In the genomic region with DNA sequence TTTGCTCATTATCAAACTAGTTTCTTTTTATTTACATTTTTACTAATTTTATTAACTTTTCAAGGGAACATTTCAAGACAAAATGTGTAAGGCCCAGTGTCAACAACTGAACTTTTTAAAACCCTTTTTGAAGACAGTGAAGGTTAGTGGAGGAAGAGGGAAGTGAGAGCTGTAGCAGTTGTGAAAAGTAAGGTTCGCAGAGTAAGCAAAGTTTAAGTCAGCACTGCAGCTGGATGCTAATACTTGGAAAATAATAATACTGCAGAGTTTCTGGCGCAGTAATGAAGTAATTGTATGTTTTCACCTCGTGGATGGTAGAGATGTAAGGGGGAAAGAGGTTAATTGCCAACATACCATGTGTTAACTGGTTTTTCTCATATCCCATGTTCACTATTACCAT, we compare ENCODE assay signal across 22 mouse cellular contexts.
"Had no signal": no experiment of that assay in that cellular context is flagged by ENCODE, and none has a peak within 500 bp of the region (broad histone marks: within the 10 kb centered on the region; RNA-seq: fewer than 3 reads in every experiment).

No protein-coding gene starts in this region.

- DNase-seq: lung, adult 2 months had no signal

- H3K4me2 ChIP-seq: limb, embryonic 12.5 days; limb, embryonic 13.5 days; limb, embryonic 15.5 days; liver, embryonic 11.5 days; liver, embryonic 12.5 days; liver, embryonic 13.5 days; liver, embryonic 15.5 days; lung, embryonic 14.5 days; lung, embryonic 15.5 days; midbrain, embryonic 11.5 days; midbrain, embryonic 12.5 days; midbrain, embryonic 13.5 days; midbrain, embryonic 15.5 days had no signal

- H3K4me3 ChIP-seq: left cerebral cortex, adult 2 months; limb, embryonic 10.5 days; limb, embryonic 12.5 days; limb, embryonic 13.5 days; limb, embryonic 15.5 days; liver, embryonic 12.5 days; liver, embryonic 13.5 days; liver, embryonic 15.5 days; lung, embryonic 15.5 days; megakaryocyte, embryonic 14.5 days; midbrain, embryonic 10.5 days; midbrain, embryonic 12.5 days; midbrain, embryonic 13.5 days; midbrain, embryonic 15.5 days; myocyte had no signal

- H3K9me3 ChIP-seq: limb, embryonic 10.5 days; limb, embryonic 12.5 days; limb, embryonic 13.5 days; limb, embryonic 15.5 days; liver, embryonic 12.5 days; liver, embryonic 13.5 days; liver, embryonic 15.5 days; lung, embryonic 15.5 days; megakaryocyte, embryonic 14.5 days; midbrain, embryonic 10.5 days; midbrain, embryonic 12.5 days; midbrain, embryonic 13.5 days; midbrain, embryonic 15.5 days had no signal

- H3K36me3 ChIP-seq: limb, embryonic 15.5 days; lung, embryonic 15.5 days; midbrain, embryonic 10.5 days; midbrain, embryonic 12.5 days; midbrain, embryonic 15.5 days had no signal

- H3K27me3 ChIP-seq: limb, embryonic 12.5 days; limb, embryonic 13.5 days; limb, embryonic 15.5 days; liver, embryonic 12.5 days; liver, embryonic 13.5 days; liver, embryonic 15.5 days; lung, embryonic 15.5 days; megakaryocyte, embryonic 14.5 days; midbrain, embryonic 12.5 days; midbrain, embryonic 13.5 days; midbrain, embryonic 15.5 days had no signal

- H3K4me1 ChIP-seq: limb, embryonic 10.5 days; limb, embryonic 12.5 days; limb, embryonic 13.5 days; limb, embryonic 15.5 days; lung, embryonic 15.5 days; midbrain, embryonic 10.5 days; midbrain, embryonic 12.5 days; midbrain, embryonic 13.5 days; midbrain, embryonic 15.5 days had no signal

- H3K27ac ChIP-seq: left cerebral cortex, adult 2 months; limb, embryonic 10.5 days; limb, embryonic 12.5 days; limb, embryonic 13.5 days; limb, embryonic 15.5 days; liver, embryonic 12.5 days; liver, embryonic 13.5 days; liver, embryonic 14.5 days; liver, embryonic 15.5 days; lung, embryonic 15.5 days; macrophage; midbrain, embryonic 10.5 days; midbrain, embryonic 12.5 days; midbrain, embryonic 13.5 days; midbrain, embryonic 15.5 days had no signal

- H3K9ac ChIP-seq: limb, embryonic 12.5 days; limb, embryonic 13.5 days; limb, embryonic 15.5 days; liver, embryonic 12.5 days; liver, embryonic 13.5 days; liver, embryonic 14.5 days; liver, embryonic 15.5 days; liver, postnatal 0 days; lung, embryonic 14.5 days; lung, embryonic 15.5 days; midbrain, embryonic 12.5 days; midbrain, embryonic 13.5 days; midbrain, embryonic 15.5 days had no signal
